ENCODE assay signal across 23 mouse cellular contexts in the genomic region with DNA sequence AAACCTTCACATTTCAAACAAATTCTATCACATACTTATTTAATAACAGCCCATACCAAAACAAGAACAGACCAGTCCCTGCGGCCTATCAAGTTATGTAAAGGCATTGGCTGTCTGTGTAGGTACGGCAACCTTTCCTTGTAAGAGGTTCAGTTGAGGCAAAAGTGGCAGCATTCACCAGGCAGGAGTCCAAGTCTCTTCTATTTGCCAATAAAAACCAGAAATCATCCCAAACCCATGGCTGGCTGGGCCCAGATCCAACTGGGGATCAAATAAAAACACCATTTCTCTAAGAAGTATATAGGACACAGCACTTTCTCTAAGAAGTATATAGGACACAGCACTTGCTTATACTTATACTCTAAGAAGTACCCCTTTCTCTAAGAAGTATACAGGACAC.
DNase-seq lines count a peak whose midpoint lies in the region; ATAC-seq lines count a peak whose summit lies in the region.
"Had no signal": no experiment of that assay in that cellular context is flagged by ENCODE, and none has a peak within 500 bp of the region (broad histone marks: within the 10 kb centered on the region; RNA-seq: fewer than 3 reads in every experiment).

No protein-coding gene starts in this region.

- peaks cover 50% of the 10 kb centered on the region for H3K4me1 ChIP-seq in limb, embryonic 13.5 days
- peaks cover 25% of the 10 kb centered on the region for H3K4me1 ChIP-seq in limb, embryonic 10.5 days
- H3K4me1 ChIP-seq: megakaryocyte, embryonic 14.5 days had no signal

- H3K4me3 ChIP-seq in limb, embryonic 13.5 days: no peak overlapping the region
- H3K4me3 ChIP-seq in limb, embryonic 10.5 days: no peak overlapping the region
- H3K4me3 ChIP-seq: forebrain, embryonic 10.5 days; heart, embryonic 12.5 days; megakaryocyte, embryonic 14.5 days; neural tube, embryonic 13.5 days; stomach, embryonic 15.5 days had no signal

- no peaks in the 10 kb centered on the region for H3K36me3 ChIP-seq in limb, embryonic 13.5 days
- H3K36me3 ChIP-seq in limb, embryonic 10.5 days: no peaks in the 10 kb centered on the region
- H3K36me3 ChIP-seq: forebrain, embryonic 10.5 days; neural tube, embryonic 13.5 days; stomach, embryonic 15.5 days had no signal

- 47% methylated on average over 2 of the region's 2 CpGs for WGBS in limb, embryonic 13.5 days
- 97% methylated on average over 2 of the region's 2 CpGs for WGBS in limb, embryonic 10.5 days

- no peaks in the 10 kb centered on the region for H3K9me3 ChIP-seq in limb, embryonic 13.5 days
- H3K9me3 ChIP-seq in limb, embryonic 10.5 days (replicated peaks): no peaks in the 10 kb centered on the region
- H3K9me3 ChIP-seq: forebrain, embryonic 10.5 days; heart, embryonic 12.5 days; neural tube, embryonic 13.5 days; stomach, embryonic 15.5 days had no signal

- H3K27me3 ChIP-seq in limb, embryonic 13.5 days: no peaks in the 10 kb centered on the region
- H3K27me3 ChIP-seq in limb, embryonic 10.5 days (ENCODE audit: low read depth, poor library complexity, severe bottlenecking): no peaks in the 10 kb centered on the region
- H3K27me3 ChIP-seq: heart, embryonic 12.5 days; megakaryocyte, embryonic 14.5 days; neural tube, embryonic 13.5 days; stomach, embryonic 15.5 days had no signal

- no peak overlapping the region for H3K27ac ChIP-seq in limb, embryonic 13.5 days
- no peak overlapping the region for H3K27ac ChIP-seq in limb, embryonic 10.5 days
- H3K27ac ChIP-seq: forebrain, embryonic 10.5 days; neural tube, embryonic 13.5 days; stomach, embryonic 15.5 days had no signal

- DNase-seq in cerebellum, adult 11-12 months: peak; percentile 54
- no peak for DNase-seq in cerebellum, adult 9-11 months
- no peak for DNase-seq in limb, embryonic 10.5 days (ENCODE audit: low spot score)
- DNase-seq in cerebellum, adult 9-10 months: peak; percentile 77
- no peak for DNase-seq in spleen, postnatal 4 days (ENCODE audit: low spot score in 2 of 2)
- no peak for DNase-seq in frontal cortex, adult 2 months (ENCODE audit: extremely low spot score in 1 of 2, low spot score in 1 of 2)
- DNase-seq: B cell, adult 2 months; embryo, embryonic 11 days; forebrain, postnatal 0 days; heart, postnatal 4 days; lung, adult 2 months; midbrain, embryonic 14.5 days; thymus, adult 18-20 months; thymus, postnatal 4 days had no signal

- no peak overlapping the region for H3K4me2 ChIP-seq in limb, embryonic 13.5 days (replicated peaks)
- H3K4me2 ChIP-seq: heart, embryonic 12.5 days; liver, embryonic 11.5 days; neural tube, embryonic 13.5 days; stomach, embryonic 15.5 days had no signal

- no peak overlapping the region for H3K9ac ChIP-seq in limb, embryonic 13.5 days
- H3K9ac ChIP-seq: forebrain, postnatal 0 days; heart, embryonic 12.5 days; neural tube, embryonic 13.5 days; stomach, embryonic 15.5 days had no signal

- peak; percentile 36; the same call in 1 of the 2 replicates for ATAC-seq in limb, embryonic 13.5 days (ENCODE audit: low FRiP score, low read depth)
- ATAC-seq: forebrain, postnatal 0 days; hindbrain, embryonic 16.5 days; intestine, embryonic 16.5 days had no signal

Comparison
In these comparisons a context has a peak if more than half of its experiments do, and no peak if none do; other contexts are left out.
1. DNase-seq: peak in cerebellum, adult 11-12 months (single experiment) and cerebellum, adult 9-10 months (single experiment); none in cerebellum, adult 9-11 months (single experiment), limb, embryonic 10.5 days (single experiment), spleen, postnatal 4 days (0 of 2) and frontal cortex, adult 2 months (0 of 2).